Mouse (Mus musculus): Measurements from ENCODE around the gene Lamc1.

DNA sequence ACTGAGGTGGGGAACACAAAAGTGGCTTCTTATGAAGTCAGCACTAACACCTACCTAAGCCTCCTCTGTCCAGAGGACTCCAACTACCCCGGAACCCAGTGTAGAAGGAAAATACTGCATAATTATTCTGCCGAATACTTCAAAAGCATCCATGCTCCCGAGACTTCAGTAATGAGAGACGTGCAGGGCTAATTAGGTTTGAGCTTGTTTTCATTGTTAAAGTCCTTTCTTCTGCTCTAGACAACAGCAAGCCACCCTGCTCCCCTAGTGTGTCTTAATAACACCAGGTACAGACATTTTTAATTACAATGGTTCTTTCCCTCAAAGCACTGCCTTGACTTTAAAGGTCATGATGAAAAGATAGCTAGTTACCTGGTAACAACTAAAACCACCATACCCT, 51.1 kb downstream of the Lamc1 start:
- TF ChIP-seq CTCF (IDR thresholded peaks at IDR 0.05; ENCODE audit: low read depth, low read length) (no peak), POLR2A (IDR thresholded peaks at IDR 0.05; ENCODE audit: borderline replicate concordance, low read depth, low read length) (no peak)

Measured in bone marrow macrophage, adult 2 months (primary cell).